Mouse (Mus musculus): Measurements from ENCODE around the gene Lair1.
"Not testable (repeated sequence)": the region's sequence is repeated elsewhere in the genome, so short reads cannot be mapped to it uniquely, and the experiment has no call there.

Lair1 gene

GRCm38 (mm10) chr7:4003996-4004395 lies 59.0 kb downstream of the Lair1 start:
- DNase-seq (ENCODE audit: low spot score in 2 of 2), result not testable (repeated sequence)

- DNase-seq (ENCODE audit: low spot score in 2 of 2), result no peak
Observed at GRCm38 (mm10) chr7:3962017-3962416, 101.0 kb downstream of the Lair1 start.

GRCm38 (mm10) chr7:3957387-3957786 lies 105.6 kb downstream of the Lair1 start:
- DNase-seq (ENCODE audit: low spot score in 2 of 2), result no peak
